Mouse (Mus musculus) liver, postnatal 0 days (tissue): ENCODE measurements around the gene Bcar3.

ENCODE experiments used
- CTCF ChIP-seq: sonication (generic); IDR thresholded peaks from 2 replicates; pipeline ENCODE4 v1.5.1; 2016; ENCODE audit warnings: antibody characterized with exemption, low read depth
- EP300 ChIP-seq: IDR thresholded peaks from 2 replicates; pipeline ENCODE4 v1.6.1; 2016; ENCODE audit warnings: antibody characterized with exemption, low read depth, mild to moderate bottlenecking

- no peak for TF ChIP-seq CTCF
- TF ChIP-seq EP300, result no peak
These were observed 120.0 kb downstream of the Bcar3 start for GRCm38 (mm10) chr3:122413729-122414561.
